Mouse (Mus musculus): ENCODE results near the gene Mrps2.
"Not testable (repeated sequence)": the region's sequence is repeated elsewhere in the genome, so short reads cannot be mapped to it uniquely, and the experiment has no call there.

Mrps2 gene

GRCm38 (mm10) chr2:28472011-28472410 is 4.1 kb downstream of the Mrps2 start:
- DNase-seq (ENCODE audit: low spot score in 2 of 2) = not testable (repeated sequence)

- not testable (repeated sequence) for DNase-seq (ENCODE audit: low spot score in 2 of 2)
Observed at GRCm38 (mm10) chr2:28477993-28478392, 10.1 kb downstream of the Mrps2 start.

DNA sequence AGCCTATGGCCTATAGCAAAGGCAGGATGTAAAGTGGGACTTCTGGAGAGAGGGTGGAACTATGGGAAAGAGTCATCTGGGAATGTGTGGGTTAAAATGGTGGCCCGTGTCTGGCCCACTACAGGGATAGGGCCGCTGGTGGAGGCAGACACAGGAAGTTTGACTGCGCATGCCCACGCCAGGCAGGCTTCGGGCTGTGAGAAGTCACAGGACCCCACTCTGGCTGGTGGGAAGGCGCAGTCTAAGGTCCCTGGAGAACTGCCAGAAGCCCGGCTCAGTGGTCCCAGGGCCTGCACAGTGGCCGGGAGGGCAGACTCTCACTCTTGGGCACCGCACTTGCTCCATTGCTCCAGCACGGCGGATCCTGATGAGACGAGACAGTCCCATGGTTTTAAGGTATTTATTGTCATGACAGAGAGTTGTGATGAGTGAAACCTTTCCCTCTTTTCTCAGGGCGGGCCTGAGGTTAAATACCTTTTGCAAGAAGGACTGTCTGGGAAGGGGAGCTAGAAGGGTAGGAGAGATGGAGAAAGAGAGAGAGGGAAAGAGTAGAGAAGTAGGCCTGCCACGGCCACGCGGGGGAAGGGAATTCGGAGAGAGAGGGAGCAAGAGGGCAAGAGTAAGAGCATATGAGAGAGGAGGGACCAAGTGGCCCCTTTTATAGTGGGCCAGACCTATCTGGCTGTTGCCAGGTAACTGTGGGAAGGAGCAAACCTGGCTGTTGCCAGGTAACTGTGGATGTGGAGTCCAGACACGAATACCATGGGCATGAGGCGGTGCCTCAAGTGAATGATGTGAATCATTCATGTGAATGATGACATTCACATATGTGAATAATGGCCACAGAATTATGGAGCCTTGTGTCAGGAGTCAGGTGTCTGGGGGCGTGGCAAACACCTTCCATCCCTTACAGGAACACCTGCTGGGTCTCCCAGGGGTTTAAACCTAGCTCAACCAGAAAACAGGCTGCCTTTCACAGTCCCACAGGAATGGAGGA is 11.6 kb downstream of the Mrps2 start:
- no peak for DNase-seq (ENCODE audit: low spot score in 2 of 2)

- DNase-seq (ENCODE audit: low spot score in 2 of 2) = no peak
Observed at GRCm38 (mm10) chr2:28483861-28484260, 16.0 kb downstream of the Mrps2 start.

- no peak for DNase-seq (ENCODE audit: low spot score in 2 of 2)
Observed at GRCm38 (mm10) chr2:28494521-28494920, 26.7 kb downstream of the Mrps2 start.

DNA sequence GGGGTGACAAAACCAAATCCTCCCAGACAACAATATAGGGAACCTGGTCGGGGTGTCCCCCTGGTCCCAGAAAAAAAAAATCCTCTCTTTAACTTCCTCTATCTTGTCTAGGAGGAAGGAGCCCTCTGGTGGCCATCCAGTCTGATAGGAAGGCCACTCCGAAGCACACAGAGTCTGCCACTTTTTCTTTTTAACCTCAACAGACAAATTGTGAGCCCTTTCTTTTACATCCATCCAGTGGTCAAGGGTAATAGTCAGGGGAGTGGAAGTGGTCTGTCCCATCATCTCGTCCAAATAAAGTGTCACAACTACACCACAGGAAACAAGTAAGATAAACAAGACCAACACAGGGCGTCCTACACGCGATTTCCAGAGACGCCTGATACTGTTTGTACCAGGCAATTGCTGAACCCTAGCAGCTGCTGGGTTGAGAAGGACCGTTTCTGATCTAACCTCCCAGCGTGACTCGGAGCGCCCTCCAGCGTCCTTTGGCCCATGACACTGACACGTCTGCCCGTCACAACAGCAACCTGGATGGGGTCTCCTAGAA is 27.4 kb downstream of the Mrps2 start:
- no peak for DNase-seq (ENCODE audit: low spot score in 2 of 2)

DNA sequence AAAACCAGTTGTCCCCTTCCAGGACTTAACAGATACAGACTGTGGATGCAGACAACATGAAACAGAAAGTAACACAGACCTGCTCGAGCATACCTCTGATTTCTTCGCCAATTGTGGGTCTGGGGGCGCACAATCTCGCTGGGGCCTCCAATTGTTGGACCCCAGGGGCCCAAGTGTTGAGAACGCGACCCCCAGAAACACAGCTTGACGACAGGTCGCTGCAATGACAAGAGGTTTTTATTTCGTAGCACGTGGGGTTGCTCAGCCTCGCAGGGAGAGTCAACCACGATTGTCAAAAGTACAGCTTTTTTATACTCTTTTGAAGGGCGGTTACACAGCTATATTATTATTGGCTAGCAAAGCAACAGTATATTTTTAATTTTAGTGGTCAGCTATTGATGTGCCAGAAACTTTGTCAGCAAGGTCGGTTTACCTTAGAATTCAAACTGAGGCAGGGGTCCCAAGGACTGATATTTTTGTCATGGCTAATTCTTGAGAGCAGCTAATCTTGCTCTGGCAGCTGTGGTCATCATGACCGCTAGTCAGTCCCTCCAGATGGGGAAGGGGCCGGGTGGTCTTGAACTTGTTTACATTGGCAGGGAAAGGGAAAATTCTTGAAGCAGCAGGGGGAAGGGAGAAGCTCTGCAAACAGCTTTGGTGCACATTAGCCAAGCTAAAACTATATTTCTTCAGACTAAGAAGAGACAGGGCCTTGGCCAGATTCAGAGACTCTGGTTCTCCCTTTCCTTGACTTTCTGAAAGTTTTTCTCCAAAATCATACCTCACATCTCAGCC is 28.1 kb downstream of the Mrps2 start:
- no peak for DNase-seq (ENCODE audit: low spot score in 2 of 2)

DNA sequence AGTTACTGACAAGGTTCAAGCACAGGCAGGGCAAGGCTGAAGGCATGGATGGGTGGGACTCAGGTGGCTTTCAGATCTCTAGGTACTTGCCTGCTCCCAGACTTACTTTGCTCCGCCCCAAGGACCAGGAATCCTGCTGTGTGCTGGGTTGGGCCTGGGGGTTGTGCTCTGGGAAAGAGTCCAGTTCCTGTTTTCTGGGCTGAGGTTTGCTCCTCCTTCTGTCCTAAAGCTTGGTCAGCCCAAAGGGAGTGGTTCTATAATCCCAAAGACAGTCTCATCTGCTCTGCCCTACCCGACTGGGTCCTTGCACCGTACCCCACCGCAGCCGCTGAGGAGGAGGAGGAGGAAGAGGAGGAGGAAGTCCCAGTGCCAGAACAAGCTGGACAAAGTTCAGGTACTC is 28.8 kb downstream of the Mrps2 start, which contains the start of gene Gbgt1:
Gene Gbgt1, plus strand, starts transcription at position 221 of the 400 bp plus-strand sequence.
- no peak for DNase-seq (ENCODE audit: low spot score in 2 of 2)

DNA sequence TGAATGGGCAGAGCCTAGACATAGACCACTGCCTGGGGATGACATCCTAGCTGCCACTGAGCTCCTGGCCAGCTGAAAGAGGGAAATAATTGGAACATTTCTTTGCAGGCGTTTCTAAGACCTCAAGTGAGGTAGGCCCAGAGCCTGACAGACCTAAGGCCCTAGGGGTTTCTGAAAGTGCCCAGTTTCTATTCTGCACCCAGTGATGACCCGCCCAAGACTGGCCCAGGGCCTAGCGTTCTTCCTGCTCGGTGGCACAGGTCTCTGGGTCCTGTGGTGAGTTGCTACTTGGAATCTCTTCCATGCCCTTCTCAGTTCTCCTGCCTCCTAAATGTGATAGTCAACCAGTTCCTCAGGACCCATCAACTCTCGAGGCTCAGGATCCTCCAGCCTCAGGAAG is 29.7 kb downstream of the Mrps2 start:
- DNase-seq (ENCODE audit: low spot score in 2 of 2) = no peak

- no peak for DNase-seq (ENCODE audit: low spot score in 2 of 2)
Observed at GRCm38 (mm10) chr2:28498431-28498830, 30.6 kb downstream of the Mrps2 start.

DNA sequence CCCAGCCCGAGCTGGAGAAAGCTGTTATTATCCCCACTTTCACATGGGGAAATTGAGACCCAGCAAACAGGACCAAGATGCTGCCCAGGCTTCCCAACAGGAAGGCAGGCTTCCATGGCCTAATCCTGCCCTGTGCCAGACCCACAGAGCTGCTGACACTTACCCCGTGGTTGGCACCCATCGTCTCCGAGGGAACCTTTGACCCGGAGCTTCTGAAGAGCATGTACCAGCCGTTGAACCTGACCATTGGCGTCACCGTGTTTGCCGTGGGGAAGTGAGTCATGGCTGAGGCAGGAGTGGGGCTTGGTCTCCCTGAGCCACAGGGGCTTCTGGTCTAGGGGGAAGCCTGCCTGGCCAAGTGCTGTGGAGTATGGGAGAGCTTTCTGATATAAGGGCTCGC is 35.1 kb downstream of the Mrps2 start:
- no peak for DNase-seq (ENCODE audit: low spot score in 2 of 2)

DNA sequence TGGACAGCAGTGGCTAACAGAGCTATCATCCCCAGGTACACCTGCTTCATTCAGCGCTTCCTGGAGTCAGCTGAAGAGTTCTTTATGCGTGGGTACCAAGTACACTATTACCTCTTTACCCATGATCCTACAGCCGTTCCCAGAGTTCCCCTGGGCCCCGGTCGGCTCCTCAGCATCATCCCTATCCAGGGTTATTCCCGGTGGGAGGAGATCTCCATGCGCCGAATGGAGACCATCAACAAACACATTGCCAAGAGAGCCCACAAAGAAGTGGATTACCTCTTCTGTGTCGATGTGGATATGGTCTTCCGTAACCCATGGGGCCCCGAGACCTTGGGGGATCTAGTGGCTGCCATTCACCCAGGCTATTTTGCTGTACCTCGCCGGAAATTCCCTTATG is 36.8 kb downstream of the Mrps2 start:
- no peak for DNase-seq (ENCODE audit: low spot score in 2 of 2)

DNA sequence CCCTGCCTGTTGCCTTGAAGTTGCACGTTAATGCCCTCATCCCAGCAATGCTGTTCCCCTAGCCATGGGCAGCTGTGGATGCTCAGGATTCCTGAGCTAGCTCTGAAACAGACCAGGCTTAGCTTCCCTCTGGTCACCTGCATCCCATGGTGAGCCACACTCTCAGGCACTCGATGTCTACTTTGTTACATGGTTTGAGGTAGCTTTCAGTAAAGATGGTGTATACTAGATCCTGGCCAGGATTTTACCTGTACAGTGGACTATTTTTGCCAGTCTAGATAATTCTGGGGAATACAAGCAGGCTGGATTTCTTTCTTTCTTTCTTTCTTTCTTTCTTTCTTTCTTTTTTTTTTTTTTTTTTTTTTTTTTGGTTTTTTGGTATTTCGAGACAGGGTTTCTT is 37.9 kb downstream of the Mrps2 start, which contains the start of gene Gm10134:
Gene Gm10134, plus strand, starts transcription at position 301 of the 400 bp plus-strand sequence.
- DNase-seq (ENCODE audit: low spot score in 2 of 2) = no peak

GRCm38 (mm10) chr2:28506291-28506690 is 38.4 kb downstream of the Mrps2 start:
- no peak for DNase-seq (ENCODE audit: low spot score in 2 of 2)

DNA sequence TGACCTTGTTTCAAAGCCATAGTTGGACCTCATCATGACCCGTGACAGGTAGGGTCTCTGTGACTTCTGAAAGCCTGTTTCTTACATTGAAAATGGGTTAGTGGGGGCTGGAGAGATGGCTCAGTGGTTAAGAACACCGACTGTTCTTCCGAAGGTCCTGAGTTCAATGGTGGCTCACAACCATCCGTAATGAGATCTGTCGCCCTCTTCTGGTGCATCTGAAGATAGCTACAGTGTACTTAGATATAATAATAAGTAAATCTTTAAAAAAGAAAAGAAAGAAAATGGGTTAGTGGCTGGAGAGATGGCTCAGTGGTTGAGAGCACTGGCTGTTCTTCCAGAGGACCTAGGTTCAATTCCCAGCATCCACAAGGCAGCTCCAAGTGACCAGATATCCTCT is 43.7 kb downstream of the Mrps2 start:
- not testable (repeated sequence) for DNase-seq (ENCODE audit: low spot score in 2 of 2)

DNA sequence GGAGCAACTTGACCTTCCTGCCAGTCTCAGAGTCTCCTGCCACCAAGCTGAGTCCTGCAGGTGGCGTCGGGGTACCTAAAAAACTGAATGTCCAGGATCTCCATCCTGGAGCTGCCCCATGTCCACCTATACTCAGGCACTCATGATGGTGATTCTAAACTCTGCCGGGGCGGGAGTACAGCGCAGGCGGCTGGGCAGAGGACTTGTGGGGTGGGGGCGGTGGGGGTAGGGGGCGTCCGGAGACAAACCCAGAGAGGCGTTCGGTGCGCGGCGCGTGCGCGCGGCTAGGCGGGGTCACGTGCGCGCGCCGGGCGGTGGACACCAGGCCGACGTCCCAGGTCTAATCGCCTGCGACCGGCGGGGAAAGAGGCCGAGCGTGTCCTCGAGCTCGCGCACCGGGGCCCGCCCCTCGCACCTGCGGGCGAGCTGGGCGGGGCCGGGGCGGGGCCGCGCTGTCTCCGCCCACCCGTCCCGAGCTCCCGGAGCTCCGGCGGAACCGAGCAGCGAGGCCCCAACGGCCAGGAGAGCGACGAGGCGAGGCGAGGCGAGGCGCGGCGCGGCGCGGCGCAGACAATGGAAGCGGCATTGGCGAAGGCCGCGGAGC is 45.0 kb downstream of the Mrps2 start, which contains the start of gene Ralgds:
Gene Ralgds, plus strand, starts transcription at position 328 of the 604 bp plus-strand sequence.
- DNase-seq (ENCODE audit: low spot score in 2 of 2) = peak in 1 of 2 experiments; percentile 53

DNA sequence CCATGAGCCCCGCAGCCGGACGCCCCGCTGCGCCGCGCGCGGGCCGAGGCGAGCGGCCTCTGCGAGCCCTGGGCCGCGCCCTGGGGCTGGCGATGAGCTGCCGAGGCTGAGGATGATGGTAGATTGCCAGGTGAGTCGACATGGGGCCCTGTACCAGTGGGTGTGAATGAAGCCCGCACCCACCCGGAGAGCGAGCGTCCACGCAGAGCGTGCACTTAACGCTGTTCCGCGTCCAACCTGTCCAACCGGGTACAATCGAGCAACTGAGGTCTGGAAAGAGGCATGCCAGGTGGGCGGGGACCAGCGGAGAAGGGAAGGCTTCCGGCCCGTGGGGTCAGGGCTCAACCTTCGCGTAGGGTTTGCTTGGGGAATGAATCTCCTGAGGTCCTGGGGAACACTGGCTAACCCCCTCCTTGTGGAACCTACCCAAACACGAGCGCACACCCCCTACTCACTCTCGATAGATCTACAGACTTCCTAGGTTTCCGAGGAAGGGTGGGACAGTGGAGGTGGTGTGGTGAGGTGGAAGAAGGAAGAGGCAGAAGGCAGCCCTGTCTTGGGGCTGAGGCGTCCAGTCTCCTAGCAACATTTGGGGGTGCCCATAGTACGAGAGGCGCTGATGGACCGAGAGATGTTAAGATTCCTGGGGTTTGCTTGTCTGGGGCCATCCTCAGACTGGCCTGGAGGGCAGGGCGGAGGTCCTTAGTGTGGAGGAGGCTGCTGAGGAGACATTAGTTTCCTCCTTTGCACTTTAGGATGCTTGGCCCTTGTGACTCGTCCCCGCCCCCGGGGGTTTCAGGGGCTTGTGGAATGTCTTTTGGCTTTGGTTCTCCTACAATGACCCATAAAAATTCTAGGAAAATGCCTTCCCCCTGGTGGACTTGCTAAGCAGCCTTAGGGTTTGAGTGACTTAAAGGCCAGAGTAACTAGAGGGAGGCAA is 45.8 kb downstream of the Mrps2 start:
- peak; percentile 22 to 23 for DNase-seq (ENCODE audit: low spot score in 2 of 2)

DNA sequence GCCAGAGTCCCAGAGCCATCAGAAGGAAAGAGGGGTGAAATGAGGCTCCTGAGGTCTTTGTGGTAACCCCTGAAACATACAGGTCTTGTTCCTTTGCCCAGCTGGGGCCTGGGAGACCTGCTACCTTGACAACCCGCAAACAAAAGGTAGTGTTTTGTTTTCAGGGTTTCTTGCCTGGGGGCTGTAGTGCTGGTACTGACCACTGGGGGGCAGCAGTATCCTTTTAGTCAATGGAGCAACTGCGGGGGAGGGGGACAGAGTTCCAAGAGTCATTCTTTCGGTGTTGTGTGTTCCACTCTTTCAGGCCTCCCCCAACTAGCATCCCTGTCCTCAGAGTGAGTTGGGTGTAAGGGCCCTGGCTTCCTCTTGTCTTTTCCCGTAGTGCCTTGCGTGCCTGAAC is 46.6 kb downstream of the Mrps2 start:
- peak; percentile 69 to 89 for DNase-seq (ENCODE audit: low spot score in 2 of 2)

GRCm38 (mm10) chr2:28517206-28517909 is 49.5 kb downstream of the Mrps2 start:
- peak; percentile 40 to 76 for DNase-seq (ENCODE audit: low spot score in 2 of 2)

DNA sequence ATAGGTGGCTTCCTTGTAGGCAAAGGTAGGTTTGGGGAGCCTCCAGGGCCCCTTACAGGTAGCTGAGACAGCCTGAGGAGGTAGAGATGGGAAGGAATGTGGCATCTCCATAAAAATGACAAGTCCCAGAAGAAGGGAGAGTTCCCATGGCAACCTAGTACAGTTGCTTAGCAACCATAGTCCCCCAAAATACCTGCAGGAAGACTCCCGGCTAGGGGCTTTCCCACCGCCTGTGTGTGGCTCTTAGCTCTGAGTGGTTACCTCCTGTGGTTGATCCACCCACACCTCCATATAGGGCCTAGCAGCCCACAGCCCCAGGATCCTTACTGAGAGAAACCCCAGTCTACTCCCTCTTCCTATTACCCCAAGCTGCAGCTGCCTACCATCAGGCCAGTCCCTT is 50.4 kb downstream of the Mrps2 start:
- DNase-seq (ENCODE audit: low spot score in 2 of 2) = no peak

Data from thymus, postnatal 10 days (tissue).